Mouse (Mus musculus) embryo, embryonic 11.5 days (tissue): ENCODE measurements around the gene Dnah3.

Experiments
- DNase-seq: peaks from one replicate; pipeline ENCODE4 v3.0.0-alpha.2; 2012; ENCODE audit warnings: low read depth, low spot score

Dnah3 gene

GRCm38 (mm10) chr7:120095180-120095579 lies at the start of gene Dnah3:
Dnah3 (minus strand) TSS chr7:120095280.
- DNase-seq: no peak

- no peak for DNase-seq
These were observed 47.7 kb upstream of the Dnah3 start for GRCm38 (mm10) chr7:120142743-120143142.

- no peak for DNase-seq
These were observed 33.9 kb upstream of the Dnah3 start for GRCm38 (mm10) chr7:120128951-120129350.

GRCm38 (mm10) chr7:120127686-120128059 lies 32.6 kb upstream of the Dnah3 start:
- DNase-seq: no peak

GRCm38 (mm10) chr7:120126976-120127685 lies 32.1 kb upstream of the Dnah3 start:
- DNase-seq: no peak

GRCm38 (mm10) chr7:120124844-120125243 lies 29.8 kb upstream of the Dnah3 start:
- peak; percentile 67 for DNase-seq

GRCm38 (mm10) chr7:120123776-120124175 lies 28.7 kb upstream of the Dnah3 start:
- no peak for DNase-seq

GRCm38 (mm10) chr7:120117529-120117928 lies 22.4 kb upstream of the Dnah3 start:
- DNase-seq: no peak

- DNase-seq: no peak
These were observed 21.9 kb upstream of the Dnah3 start for GRCm38 (mm10) chr7:120116976-120117375.

- DNase-seq: no peak
These were observed 14.6 kb upstream of the Dnah3 start for GRCm38 (mm10) chr7:120109676-120110075.

- DNase-seq: no peak
These were observed 11.3 kb upstream of the Dnah3 start for GRCm38 (mm10) chr7:120106356-120106755.

GRCm38 (mm10) chr7:120104975-120105374 lies 9.9 kb upstream of the Dnah3 start:
- DNase-seq: no peak

GRCm38 (mm10) chr7:120103019-120103567 lies 8.0 kb upstream of the Dnah3 start:
- no peak for DNase-seq

- peak; percentile 77 for DNase-seq
These were observed 7.3 kb upstream of the Dnah3 start, which contains the start of gene Tmem159 for GRCm38 (mm10) chr7:120102164-120102972. Tmem159 (plus strand) TSS chr7:120102353.

GRCm38 (mm10) chr7:120098403-120098802 lies 3.3 kb upstream of the Dnah3 start:
- peak; percentile 51 for DNase-seq

GRCm38 (mm10) chr7:120097845-120098244 lies 2.8 kb upstream of the Dnah3 start:
- DNase-seq: peak; percentile 51

GRCm38 (mm10) chr7:120094216-120094615 lies 864 bp downstream of the Dnah3 start:
- no peak for DNase-seq

GRCm38 (mm10) chr7:120093033-120093432 lies 2.0 kb downstream of the Dnah3 start:
- DNase-seq: no peak

- DNase-seq: no peak
These were observed 14.9 kb downstream of the Dnah3 start for GRCm38 (mm10) chr7:120080177-120080576.

- DNase-seq: no peak
These were observed 25.9 kb downstream of the Dnah3 start for GRCm38 (mm10) chr7:120069164-120069563.

GRCm38 (mm10) chr7:120068114-120068513 lies 27.0 kb downstream of the Dnah3 start:
- no peak for DNase-seq

GRCm38 (mm10) chr7:120064045-120064444 lies 31.0 kb downstream of the Dnah3 start:
- no peak for DNase-seq

GRCm38 (mm10) chr7:120055479-120055878 lies 39.6 kb downstream of the Dnah3 start:
- DNase-seq: no peak
